Mouse (Mus musculus): ENCODE results near the gene Lactb. TPM values are rescaled to one million over a fixed set of nuclear protein-coding genes. Genes with fewer than 3 reads are reported as not detected.

Gene Lactb
- polyA plus RNA-seq (2014; fragmentation: Nextera tagmentation; extraction: Ambion mirVana) = 11.7 and 12.4 TPM in 2 replicates

GRCm38 (mm10) chr9:66975239-66975645 lies at the start of gene Lactb:
Gene Lactb (minus strand): TSS chr9:66975484.
- Histone ChIP-seq H3K36me3 (ENCODE audit: control insufficient read depth, insufficient read depth, low read length) (no peaks in the 10 kb centered on the region), H3K4me3 (ENCODE audit: low read depth, low read length) (peak within 1 kb of the TSS; percentile 92), H3K4me1 (ENCODE audit: control insufficient read depth, insufficient read depth, low read length) (0 out of 2 replicates have a peak, but pooled peaks cover 4% of the 10 kb centered on the region), H3K27me3 (ENCODE audit: control insufficient read depth, insufficient read depth, low read length) (no peaks in the 10 kb centered on the region), H3K9ac (replicated peaks; ENCODE audit: low read depth, low read length) (peak within 1 kb of the TSS; percentile 61), H3K27ac (ENCODE audit: low read length) (peak within 1 kb of the TSS; percentile 81; the same call in 1 of the 2 replicates), H3K4me2 (replicated peaks; ENCODE audit: low read depth, low read length) (peak within 1 kb of the TSS; percentile 69), H3K9me3 (ENCODE audit: control insufficient read depth, low read depth, low read length) (no peaks in the 10 kb centered on the region)
- ATAC-seq (ENCODE audit: insufficient number of reproducible peaks, insufficient read depth, low FRiP score, low read depth) = peak; percentile 95
- WGBS = under 1% methylated on average over 31 of the region's 32 CpGs

- Histone ChIP-seq H3K27ac (ENCODE audit: low read length) (no peak overlapping the region), H3K4me1 (ENCODE audit: control insufficient read depth, insufficient read depth, low read length) (no peaks in the 10 kb centered on the region), H3K36me3 (ENCODE audit: control insufficient read depth, insufficient read depth, low read length) (peaks cover 68% of the 10 kb centered on the region), H3K9me3 (ENCODE audit: control insufficient read depth, low read depth, low read length) (no peaks in the 10 kb centered on the region), H3K9ac (replicated peaks; ENCODE audit: low read depth, low read length) (no peak overlapping the region), H3K27me3 (ENCODE audit: control insufficient read depth, insufficient read depth, low read length) (no peaks in the 10 kb centered on the region), H3K4me2 (replicated peaks; ENCODE audit: low read depth, low read length) (no peak overlapping the region), H3K4me3 (ENCODE audit: low read depth, low read length) (no peak overlapping the region)
- ATAC-seq (ENCODE audit: insufficient number of reproducible peaks, insufficient read depth, low FRiP score, low read depth) = no peak
- 91% methylated on average over 9 of the region's 9 CpGs for WGBS
Observed at GRCm38 (mm10) chr9:67023371-67023770, 48.1 kb upstream of the Lactb start.

GRCm38 (mm10) chr9:67020063-67020462 lies 44.8 kb upstream of the Lactb start:
- no peak overlapping the region for H3K4me3 ChIP-seq (ENCODE audit: low read depth, low read length)
- H3K9ac ChIP-seq (replicated peaks; ENCODE audit: low read depth, low read length) = no peak overlapping the region
- H3K4me2 ChIP-seq (replicated peaks; ENCODE audit: low read depth, low read length) = no peak overlapping the region
- no peaks in the 10 kb centered on the region for H3K4me1 ChIP-seq (ENCODE audit: control insufficient read depth, insufficient read depth, low read length)
- 73% methylated on average over 2 of the region's 2 CpGs for WGBS
- H3K9me3 ChIP-seq (ENCODE audit: control insufficient read depth, low read depth, low read length) = no peaks in the 10 kb centered on the region
- no peaks in the 10 kb centered on the region for H3K27me3 ChIP-seq (ENCODE audit: control insufficient read depth, insufficient read depth, low read length)
- ATAC-seq (ENCODE audit: insufficient number of reproducible peaks, insufficient read depth, low FRiP score, low read depth) = no peak
- H3K36me3 ChIP-seq (ENCODE audit: control insufficient read depth, insufficient read depth, low read length) = peaks cover 41% of the 10 kb centered on the region
- no peak overlapping the region for H3K27ac ChIP-seq (ENCODE audit: low read length)

- Histone ChIP-seq H3K36me3 (ENCODE audit: control insufficient read depth, insufficient read depth, low read length) (no peaks in the 10 kb centered on the region), H3K4me1 (ENCODE audit: control insufficient read depth, insufficient read depth, low read length) (peaks cover 12% of the 10 kb centered on the region), H3K4me2 (replicated peaks; ENCODE audit: low read depth, low read length) (no peak overlapping the region), H3K9ac (replicated peaks; ENCODE audit: low read depth, low read length) (no peak overlapping the region), H3K9me3 (ENCODE audit: control insufficient read depth, low read depth, low read length) (no peaks in the 10 kb centered on the region), H3K27me3 (ENCODE audit: control insufficient read depth, insufficient read depth, low read length) (no peaks in the 10 kb centered on the region), H3K27ac (ENCODE audit: low read length) (no peak overlapping the region), H3K4me3 (ENCODE audit: low read depth, low read length) (no peak overlapping the region)
- 45% methylated on average over 2 of the region's 2 CpGs for WGBS
- no peak for ATAC-seq (ENCODE audit: insufficient number of reproducible peaks, insufficient read depth, low FRiP score, low read depth)
Observed at GRCm38 (mm10) chr9:67013501-67013900, 38.2 kb upstream of the Lactb start.

- Histone ChIP-seq H3K9me3 (ENCODE audit: control insufficient read depth, low read depth, low read length) (no peaks in the 10 kb centered on the region), H3K36me3 (ENCODE audit: control insufficient read depth, insufficient read depth, low read length) (no peaks in the 10 kb centered on the region), H3K27ac (ENCODE audit: low read length) (no peak overlapping the region), H3K4me2 (replicated peaks; ENCODE audit: low read depth, low read length) (no peak overlapping the region), H3K9ac (replicated peaks; ENCODE audit: low read depth, low read length) (no peak overlapping the region), H3K4me3 (ENCODE audit: low read depth, low read length) (no peak overlapping the region), H3K4me1 (ENCODE audit: control insufficient read depth, insufficient read depth, low read length) (peaks cover 12% of the 10 kb centered on the region), H3K27me3 (ENCODE audit: control insufficient read depth, insufficient read depth, low read length) (no peaks in the 10 kb centered on the region)
- ATAC-seq (ENCODE audit: insufficient number of reproducible peaks, insufficient read depth, low FRiP score, low read depth) = no peak
- 28% methylated on average over 3 of the region's 3 CpGs for WGBS
Observed at GRCm38 (mm10) chr9:67012470-67012869, 37.2 kb upstream of the Lactb start.

GRCm38 (mm10) chr9:67011483-67011882 lies 36.2 kb upstream of the Lactb start:
- H3K27me3 ChIP-seq (ENCODE audit: control insufficient read depth, insufficient read depth, low read length) = no peaks in the 10 kb centered on the region
- WGBS = 40% methylated on average over 9 of the region's 9 CpGs
- H3K4me3 ChIP-seq (ENCODE audit: low read depth, low read length) = no peak overlapping the region
- ATAC-seq (ENCODE audit: insufficient number of reproducible peaks, insufficient read depth, low FRiP score, low read depth) = no peak
- H3K9ac ChIP-seq (replicated peaks; ENCODE audit: low read depth, low read length) = no peak overlapping the region
- H3K9me3 ChIP-seq (ENCODE audit: control insufficient read depth, low read depth, low read length) = no peaks in the 10 kb centered on the region
- H3K4me2 ChIP-seq (replicated peaks; ENCODE audit: low read depth, low read length) = no peak overlapping the region
- H3K4me1 ChIP-seq (ENCODE audit: control insufficient read depth, insufficient read depth, low read length) = peaks cover 13% of the 10 kb centered on the region
- H3K36me3 ChIP-seq (ENCODE audit: control insufficient read depth, insufficient read depth, low read length) = no peaks in the 10 kb centered on the region
- H3K27ac ChIP-seq (ENCODE audit: low read length) = no peak overlapping the region

GRCm38 (mm10) chr9:67008781-67009180 lies 33.5 kb upstream of the Lactb start:
- no peak overlapping the region for H3K4me2 ChIP-seq (replicated peaks; ENCODE audit: low read depth, low read length)
- no peaks in the 10 kb centered on the region for H3K9me3 ChIP-seq (ENCODE audit: control insufficient read depth, low read depth, low read length)
- H3K4me1 ChIP-seq (ENCODE audit: control insufficient read depth, insufficient read depth, low read length) = peaks cover 21% of the 10 kb centered on the region
- WGBS = 29% methylated on average over 11 of the region's 11 CpGs
- H3K36me3 ChIP-seq (ENCODE audit: control insufficient read depth, insufficient read depth, low read length) = no peaks in the 10 kb centered on the region
- H3K27ac ChIP-seq (ENCODE audit: low read length) = no peak overlapping the region
- no peak overlapping the region for H3K9ac ChIP-seq (replicated peaks; ENCODE audit: low read depth, low read length)
- H3K27me3 ChIP-seq (ENCODE audit: control insufficient read depth, insufficient read depth, low read length) = no peaks in the 10 kb centered on the region
- H3K4me3 ChIP-seq (ENCODE audit: low read depth, low read length) = no peak overlapping the region
- no peak for ATAC-seq (ENCODE audit: insufficient number of reproducible peaks, insufficient read depth, low FRiP score, low read depth)

- no peak overlapping the region for H3K9ac ChIP-seq (replicated peaks; ENCODE audit: low read depth, low read length)
- ATAC-seq (ENCODE audit: insufficient number of reproducible peaks, insufficient read depth, low FRiP score, low read depth) = no peak
- H3K36me3 ChIP-seq (ENCODE audit: control insufficient read depth, insufficient read depth, low read length) = no peaks in the 10 kb centered on the region
- peaks cover 13% of the 10 kb centered on the region for H3K4me1 ChIP-seq (ENCODE audit: control insufficient read depth, insufficient read depth, low read length)
- no peak overlapping the region for H3K27ac ChIP-seq (ENCODE audit: low read length)
- WGBS = 34% methylated on average over 4 of the region's 4 CpGs
- no peaks in the 10 kb centered on the region for H3K27me3 ChIP-seq (ENCODE audit: control insufficient read depth, insufficient read depth, low read length)
- no peaks in the 10 kb centered on the region for H3K9me3 ChIP-seq (ENCODE audit: control insufficient read depth, low read depth, low read length)
- H3K4me3 ChIP-seq (ENCODE audit: low read depth, low read length) = no peak overlapping the region
- H3K4me2 ChIP-seq (replicated peaks; ENCODE audit: low read depth, low read length) = no peak overlapping the region
Observed at GRCm38 (mm10) chr9:67006376-67006775, 31.1 kb upstream of the Lactb start.

GRCm38 (mm10) chr9:67005161-67005742 lies 30.0 kb upstream of the Lactb start:
- Histone ChIP-seq H3K27me3 (ENCODE audit: control insufficient read depth, insufficient read depth, low read length) (no peaks in the 10 kb centered on the region), H3K9ac (replicated peaks; ENCODE audit: low read depth, low read length) (no peak overlapping the region), H3K9me3 (ENCODE audit: control insufficient read depth, low read depth, low read length) (no peaks in the 10 kb centered on the region), H3K4me2 (replicated peaks; ENCODE audit: low read depth, low read length) (no peak overlapping the region), H3K4me3 (ENCODE audit: low read depth, low read length) (no peak overlapping the region), H3K27ac (ENCODE audit: low read length) (no peak overlapping the region), H3K36me3 (ENCODE audit: control insufficient read depth, insufficient read depth, low read length) (no peaks in the 10 kb centered on the region), H3K4me1 (ENCODE audit: control insufficient read depth, insufficient read depth, low read length) (peaks cover 13% of the 10 kb centered on the region)
- peak; percentile 33; the same call in 1 of the 2 replicates for ATAC-seq (ENCODE audit: insufficient number of reproducible peaks, insufficient read depth, low FRiP score, low read depth)
- WGBS = 72% methylated on average over 11 of the region's 11 CpGs
